Mouse (Mus musculus) lung, postnatal 14 days (tissue): ENCODE measurements around the gene Ccnjl.
A peak's percentile ranks its signal among the peaks of the same experiment; 100 is the strongest.

ENCODE experiments used
- DNase-seq: peaks from one replicate; pipeline ENCODE4 v3.0.0; 2021

Gene Ccnjl

GRCm38 (mm10) chr11:43528078-43528682 lies 404 bp upstream of the Ccnjl start:
- DNase-seq, result no peak

GRCm38 (mm10) chr11:43530043-43530442 lies 1.5 kb downstream of the Ccnjl start:
- no peak for DNase-seq

DNA sequence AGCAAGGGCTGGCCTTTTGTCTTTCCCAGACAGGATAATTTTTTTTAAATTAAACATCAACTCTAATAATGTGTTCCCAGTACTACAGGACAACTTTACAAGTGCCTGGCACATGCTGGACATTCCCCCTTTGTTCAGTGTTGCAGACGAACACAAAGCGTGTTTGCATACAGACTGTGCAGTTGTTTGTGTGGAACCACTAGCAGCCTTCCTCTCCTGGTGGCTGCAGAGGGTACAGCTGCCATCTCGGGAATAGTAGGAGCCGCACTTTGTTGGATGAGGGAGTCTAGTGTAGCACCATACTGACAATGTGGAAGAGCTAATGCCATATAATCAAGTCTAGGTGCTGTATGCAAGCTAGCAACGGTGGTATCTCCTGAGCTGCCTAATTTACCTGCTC lies 3.0 kb downstream of the Ccnjl start:
- DNase-seq, result no peak

- no peak for DNase-seq
Measured at GRCm38 (mm10) chr11:43537074-43537473, 8.5 kb downstream of the Ccnjl start.

DNA sequence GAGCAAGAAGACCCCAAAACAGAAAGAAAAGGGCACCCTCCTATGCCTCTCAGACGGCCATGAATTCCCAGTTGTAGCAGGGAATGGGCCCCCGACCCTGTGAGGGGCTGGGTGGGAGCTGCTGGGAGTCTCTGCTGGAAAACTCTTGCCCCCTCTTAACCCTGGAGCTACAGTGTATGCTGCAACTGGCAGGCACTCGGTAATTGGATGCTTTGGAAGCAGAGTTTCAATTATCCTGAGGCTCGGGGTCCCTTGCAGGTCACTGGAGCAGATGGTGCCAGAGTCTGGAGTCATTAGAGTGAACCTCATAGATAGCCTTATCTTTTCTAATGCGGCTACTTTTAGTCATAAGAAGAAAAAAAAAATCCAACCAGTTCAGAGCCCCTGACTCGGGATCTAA lies 11.3 kb downstream of the Ccnjl start:
- no peak for DNase-seq

- no peak for DNase-seq
Measured at GRCm38 (mm10) chr11:43543711-43544466, 15.3 kb downstream of the Ccnjl start.

DNA sequence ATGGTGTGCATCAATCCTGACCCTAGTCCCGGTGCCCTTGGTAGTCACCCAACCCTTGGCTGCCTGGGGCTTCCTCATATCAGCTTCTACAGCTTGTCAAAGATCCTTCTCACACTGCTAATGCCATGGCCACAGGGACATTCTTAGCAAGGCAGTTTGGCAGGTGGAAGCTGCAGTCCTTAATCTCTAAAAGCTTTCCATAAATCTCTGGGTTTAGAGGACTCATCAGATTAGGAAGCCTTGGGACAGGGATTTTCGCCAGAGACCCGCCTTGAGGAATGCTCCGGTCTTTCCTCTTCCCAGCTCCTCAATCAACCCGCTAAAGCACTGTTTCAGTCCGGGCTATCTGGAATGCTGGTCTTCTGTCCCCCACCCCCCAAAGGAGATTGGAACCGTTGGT lies 16.2 kb downstream of the Ccnjl start:
- DNase-seq, result no peak

- DNase-seq, result no peak
Measured at GRCm38 (mm10) chr11:43545873-43546475, 17.4 kb downstream of the Ccnjl start.

DNA sequence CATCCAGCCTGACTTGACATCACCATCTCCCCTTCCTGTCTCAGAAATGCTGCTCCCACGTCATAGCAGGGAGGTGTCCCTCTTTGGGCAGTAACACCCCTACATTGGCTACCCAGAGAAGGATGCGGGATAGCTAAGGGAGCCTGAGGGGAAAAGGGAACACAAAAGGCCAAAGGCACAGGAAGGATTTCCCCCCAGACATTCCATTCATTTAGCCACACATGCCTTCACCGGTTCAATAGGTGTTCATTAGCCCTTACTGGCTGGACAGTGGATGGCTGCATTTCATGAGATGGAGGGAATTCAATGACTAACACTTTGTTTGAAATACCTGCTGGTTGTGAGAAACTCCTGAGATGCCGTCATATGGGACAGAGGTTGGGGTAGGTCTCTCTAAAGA lies 18.1 kb downstream of the Ccnjl start:
- no peak for DNase-seq

DNA sequence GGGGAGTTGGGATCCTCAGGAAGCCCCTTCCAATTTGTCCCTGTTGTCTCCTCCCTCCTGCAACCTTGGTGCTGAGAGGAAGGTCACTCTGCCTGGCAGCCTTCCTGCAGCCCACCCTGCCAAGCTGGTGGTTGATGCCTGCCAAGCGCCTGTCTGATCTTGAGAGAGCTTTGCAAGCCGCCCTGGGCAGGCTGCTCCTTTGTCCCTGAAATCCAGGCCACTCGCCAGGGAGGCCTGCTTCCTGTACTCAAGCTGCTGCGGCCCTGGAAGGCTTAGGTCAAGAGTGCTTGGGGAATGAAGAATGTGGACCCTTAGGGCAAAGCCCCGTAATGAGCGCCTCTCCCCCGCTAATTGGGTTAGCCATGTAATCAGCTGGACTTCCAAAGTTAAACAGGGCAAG lies 19.6 kb downstream of the Ccnjl start:
- DNase-seq, result peak; percentile 69

DNA sequence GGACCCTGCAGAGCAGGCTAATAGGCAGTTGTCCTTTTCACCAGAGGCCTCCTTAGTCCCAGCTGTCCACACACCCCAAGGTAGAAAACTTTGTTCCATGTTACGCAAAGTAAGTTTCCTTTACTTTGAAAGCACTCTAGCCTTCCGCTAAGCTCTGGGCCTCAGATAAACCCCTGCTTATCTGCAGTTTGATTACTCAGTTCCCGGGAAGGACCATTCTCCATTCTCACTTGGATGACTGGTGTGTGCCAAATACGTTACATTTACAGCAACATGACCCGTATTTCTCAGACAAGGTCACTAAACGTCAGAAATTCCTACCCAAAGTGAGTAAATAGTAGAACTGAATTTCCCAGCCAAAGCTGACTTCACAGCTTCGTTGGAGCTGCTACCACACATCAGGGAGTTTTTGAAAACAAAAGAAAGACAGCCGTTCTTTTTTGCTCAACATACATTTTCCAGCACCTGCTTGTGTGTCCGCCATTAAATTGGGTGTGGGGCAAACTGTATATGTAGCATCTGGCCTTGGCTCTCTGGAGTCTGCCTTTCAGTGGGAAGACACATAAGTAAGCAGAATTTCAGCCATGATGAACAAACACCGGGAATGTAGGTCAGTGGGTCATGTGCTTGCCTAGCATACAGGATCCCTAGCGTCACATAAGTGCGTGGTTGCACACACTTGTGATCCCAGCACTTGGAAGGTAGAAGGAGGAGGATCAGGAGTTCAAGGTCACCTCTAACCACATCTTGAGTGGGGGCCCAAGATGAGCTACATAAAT lies 20.3 kb downstream of the Ccnjl start:
- no peak for DNase-seq

- DNase-seq, result peak; percentile 62
Measured at GRCm38 (mm10) chr11:43549701-43550100, 21.1 kb downstream of the Ccnjl start.

- DNase-seq, result no peak
Measured at GRCm38 (mm10) chr11:43551756-43552155, 23.2 kb downstream of the Ccnjl start.

- DNase-seq, result no peak
Measured at GRCm38 (mm10) chr11:43552675-43553074, 24.1 kb downstream of the Ccnjl start.

DNA sequence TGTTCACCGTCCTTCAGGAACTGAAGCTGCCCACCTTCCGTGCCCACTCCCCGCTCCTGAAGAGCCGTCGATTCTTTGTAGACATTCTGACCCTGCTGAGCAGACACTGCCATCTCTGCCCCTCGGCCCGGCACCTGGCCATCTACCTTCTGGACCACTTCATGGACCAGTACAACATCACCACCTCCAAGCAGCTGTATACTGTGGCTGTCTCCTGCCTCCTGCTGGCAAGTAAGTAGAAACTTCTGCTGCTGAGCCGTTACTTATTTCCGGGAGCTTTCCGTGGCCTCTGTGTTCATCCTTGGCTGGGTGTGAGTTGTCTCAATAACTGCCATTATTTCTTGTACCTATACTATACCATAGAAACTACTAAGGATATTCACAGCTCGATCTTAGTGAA lies 28.0 kb downstream of the Ccnjl start:
- no peak for DNase-seq

DNA sequence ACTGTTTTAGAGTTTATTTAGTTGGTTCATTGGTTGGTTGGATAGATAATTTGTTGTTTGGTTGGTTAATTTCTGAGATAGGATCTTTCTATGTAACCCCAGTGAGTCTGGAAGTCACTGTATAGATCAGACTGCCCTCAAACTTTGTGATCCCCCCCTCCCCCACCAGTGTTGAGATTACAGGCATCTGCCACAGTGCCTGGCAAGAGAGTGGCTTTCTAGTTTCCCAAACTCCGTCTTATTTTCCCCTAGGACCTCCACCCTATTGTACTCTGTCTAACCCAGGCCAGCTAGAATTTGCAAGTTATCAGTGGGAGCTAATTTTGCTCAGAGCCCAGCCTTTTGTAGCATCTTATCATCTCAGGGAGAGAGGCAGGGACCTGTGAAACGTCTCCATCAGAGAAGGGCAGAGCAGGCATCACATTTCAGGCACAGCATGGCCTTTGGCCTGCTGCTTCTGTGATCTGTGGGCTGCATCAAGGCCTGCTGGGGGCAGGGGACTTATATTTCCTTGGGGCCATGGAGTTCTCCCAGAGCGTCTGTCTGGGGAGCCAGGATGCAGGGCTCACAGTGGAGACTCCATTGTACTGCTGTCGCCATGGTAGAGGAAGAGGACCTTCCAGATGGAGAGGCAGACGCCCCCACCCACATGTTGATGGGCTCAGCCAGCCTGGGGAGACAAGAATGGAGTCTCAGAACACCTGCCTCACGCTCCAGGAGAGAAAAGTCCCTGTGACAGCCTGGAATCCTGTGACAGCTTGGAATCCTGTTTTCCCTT lies 31.1 kb downstream of the Ccnjl start:
- DNase-seq, result no peak

DNA sequence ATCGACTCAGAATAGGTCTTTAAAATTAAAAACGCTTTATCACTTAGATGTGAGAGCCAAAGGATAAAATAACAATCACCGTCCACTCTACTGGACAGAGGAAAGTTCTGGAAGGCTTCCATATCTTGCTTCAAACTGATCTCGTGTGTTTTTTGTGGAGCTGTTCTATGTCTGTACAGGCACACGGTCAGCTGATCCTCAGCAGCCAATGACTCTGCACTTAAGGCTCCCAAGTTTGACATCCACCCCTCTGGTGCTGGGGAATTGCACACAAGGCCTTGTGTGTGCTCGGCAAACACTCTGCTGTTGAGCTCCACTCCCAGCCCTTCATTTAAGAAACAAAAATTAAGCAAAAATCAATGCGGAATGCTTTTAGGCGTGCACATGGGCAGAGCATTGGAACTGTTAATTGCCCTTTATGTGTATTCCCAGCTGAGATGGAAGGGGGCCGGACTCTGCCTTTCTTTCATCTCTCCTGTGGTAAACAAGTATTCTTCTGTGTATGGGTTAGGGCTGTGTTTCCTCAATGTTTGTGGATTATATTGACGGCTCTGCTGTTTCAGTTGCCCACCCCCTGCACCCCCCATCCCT lies 35.2 kb downstream of the Ccnjl start:
- no peak for DNase-seq

DNA sequence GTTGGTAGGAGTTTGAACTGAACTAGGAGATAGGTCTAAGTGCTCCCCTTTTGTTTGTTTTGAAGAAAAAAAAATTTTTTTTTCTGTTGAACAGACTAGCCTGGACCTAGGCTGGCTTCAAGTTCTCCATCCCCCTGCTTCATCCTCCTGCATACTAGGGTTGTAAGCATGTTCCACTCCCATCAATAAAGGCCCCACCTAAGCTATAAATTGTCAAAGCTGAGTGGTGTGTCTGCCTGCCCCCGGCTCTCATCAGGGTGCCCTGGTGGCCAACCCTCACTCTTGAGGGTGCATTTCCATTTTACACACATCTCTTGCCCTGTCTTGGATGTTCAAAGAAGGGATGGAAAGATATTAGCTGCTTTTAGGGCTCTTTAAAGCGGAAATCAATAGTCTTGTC lies 36.8 kb downstream of the Ccnjl start:
- no peak for DNase-seq

DNA sequence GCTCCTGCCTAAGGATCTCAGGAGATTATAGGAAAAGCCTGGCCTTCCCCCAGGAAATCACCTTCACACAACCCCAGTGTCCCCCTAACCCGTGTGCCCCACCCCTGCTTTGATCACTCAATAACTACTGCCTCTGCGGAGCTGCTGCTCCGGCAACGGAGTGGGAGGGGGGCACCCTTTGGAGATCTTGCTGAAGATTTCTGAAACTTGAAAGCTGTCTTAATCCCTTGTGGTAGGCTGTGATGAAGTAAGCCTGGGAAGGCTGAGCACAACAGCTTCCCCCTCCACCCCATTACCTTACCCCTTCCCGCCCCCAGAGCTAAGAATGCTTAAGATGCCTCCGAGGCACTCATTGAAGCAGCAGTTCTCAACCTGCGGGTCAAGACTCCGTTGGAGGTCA lies 37.3 kb downstream of the Ccnjl start:
- DNase-seq, result no peak

DNA sequence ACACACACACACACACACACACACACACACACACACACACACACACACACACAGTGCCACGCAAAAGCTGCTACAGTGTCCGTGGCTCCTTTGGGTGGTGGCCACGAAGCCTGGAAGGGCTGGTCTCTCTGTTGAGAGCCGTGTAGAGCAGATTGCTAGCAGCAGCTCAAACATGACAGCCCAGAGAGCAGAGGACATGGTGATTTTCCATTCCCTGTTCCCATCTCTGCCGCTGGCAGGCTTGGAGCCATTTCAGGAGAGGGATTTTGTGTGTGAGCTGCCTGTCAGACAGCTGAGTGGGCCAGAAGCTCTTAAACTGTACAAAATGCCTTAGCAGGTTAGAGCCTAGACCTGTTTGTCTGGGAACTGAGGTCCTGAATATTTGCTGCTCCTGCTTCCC lies 38.1 kb downstream of the Ccnjl start:
- DNase-seq, result no peak

- DNase-seq, result peak; percentile 54
Measured at GRCm38 (mm10) chr11:43568263-43568662, 39.7 kb downstream of the Ccnjl start.

DNA sequence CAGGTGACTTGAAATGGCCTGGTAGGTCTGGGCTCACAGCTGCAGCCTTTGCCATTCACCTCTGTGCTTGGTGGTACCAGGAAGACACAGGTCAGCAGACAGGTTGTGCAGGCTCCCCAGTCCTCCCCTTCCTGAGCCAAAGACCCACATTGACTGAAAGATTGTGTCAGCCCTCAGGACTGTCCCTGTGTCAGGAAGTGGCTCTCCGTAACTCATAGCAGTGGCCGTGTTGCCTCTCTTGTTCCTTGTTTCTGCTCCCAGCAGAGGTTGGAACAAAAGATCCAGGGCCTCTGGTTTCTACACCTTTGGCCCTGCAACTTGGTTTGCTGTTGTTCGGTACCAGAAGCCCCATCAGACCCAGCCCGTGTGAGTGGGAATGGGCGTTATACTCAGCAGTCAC lies 40.6 kb downstream of the Ccnjl start:
- no peak for DNase-seq
